Mouse (Mus musculus) brain, embryonic 14.5 days (tissue): ENCODE measurements around the gene Dnaic2.

Source experiments
- CTCF ChIP-seq: fragments of 200-500 bp; IDR thresholded peaks from 2 replicates; pipeline ENCODE4 v1.5.1; 2012; ENCODE audit warnings: inconsistent platforms, mild to moderate bottlenecking, moderate library complexity, borderline replicate concordance; ENCODE audit not compliant: insufficient read depth, insufficient read length; ENCODE audit errors: extremely low read depth
- POLR2A ChIP-seq: fragments of 200-500 bp; IDR thresholded peaks from 2 replicates; pipeline ENCODE4 v1.6.1; 2012; ENCODE audit warnings: mild to moderate bottlenecking, inconsistent platforms, borderline replicate concordance; ENCODE audit not compliant: poor library complexity, insufficient read depth, insufficient read length, severe bottlenecking; ENCODE audit errors: extremely low read depth

GRCm38 (mm10) chr11:114715531-114715930 lies 11.7 kb upstream of the Dnaic2 start:
- TF ChIP-seq CTCF (no peak), POLR2A (no peak)
